Mouse (Mus musculus): Measurements from ENCODE around the gene Nphs1.
"Not testable (repeated sequence)": the region's sequence is repeated elsewhere in the genome, so short reads cannot be mapped to it uniquely, and the experiment has no call there.

The Nphs1 gene

DNA sequence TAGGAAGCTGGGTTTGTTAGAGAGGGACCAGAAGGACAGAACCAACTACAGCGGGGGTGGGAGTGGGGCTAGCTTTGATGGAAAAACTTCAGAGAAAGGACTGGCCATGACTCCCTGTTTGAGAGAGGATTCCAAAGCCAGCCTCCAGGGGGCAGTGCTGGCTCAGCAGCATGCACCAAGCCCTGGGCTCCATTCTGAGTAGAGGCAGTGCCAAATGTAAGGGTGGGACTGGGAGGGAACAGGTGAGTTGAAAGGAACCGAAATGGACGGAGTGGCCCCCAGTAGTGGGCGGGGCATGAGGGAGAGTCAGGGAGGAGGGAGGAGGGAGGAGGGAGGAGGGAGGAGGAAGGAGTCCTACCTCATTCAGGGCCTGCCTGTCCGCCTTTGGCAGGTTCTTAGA is 17.4 kb upstream of the Nphs1 start:
- DNase-seq (ENCODE audit: low spot score in 2 of 2), result peak; percentile 69 to 75

- no peak for DNase-seq (ENCODE audit: low spot score in 2 of 2)
Observed at GRCm38 (mm10) chr7:30443696-30444095, 14.4 kb upstream of the Nphs1 start.

DNA sequence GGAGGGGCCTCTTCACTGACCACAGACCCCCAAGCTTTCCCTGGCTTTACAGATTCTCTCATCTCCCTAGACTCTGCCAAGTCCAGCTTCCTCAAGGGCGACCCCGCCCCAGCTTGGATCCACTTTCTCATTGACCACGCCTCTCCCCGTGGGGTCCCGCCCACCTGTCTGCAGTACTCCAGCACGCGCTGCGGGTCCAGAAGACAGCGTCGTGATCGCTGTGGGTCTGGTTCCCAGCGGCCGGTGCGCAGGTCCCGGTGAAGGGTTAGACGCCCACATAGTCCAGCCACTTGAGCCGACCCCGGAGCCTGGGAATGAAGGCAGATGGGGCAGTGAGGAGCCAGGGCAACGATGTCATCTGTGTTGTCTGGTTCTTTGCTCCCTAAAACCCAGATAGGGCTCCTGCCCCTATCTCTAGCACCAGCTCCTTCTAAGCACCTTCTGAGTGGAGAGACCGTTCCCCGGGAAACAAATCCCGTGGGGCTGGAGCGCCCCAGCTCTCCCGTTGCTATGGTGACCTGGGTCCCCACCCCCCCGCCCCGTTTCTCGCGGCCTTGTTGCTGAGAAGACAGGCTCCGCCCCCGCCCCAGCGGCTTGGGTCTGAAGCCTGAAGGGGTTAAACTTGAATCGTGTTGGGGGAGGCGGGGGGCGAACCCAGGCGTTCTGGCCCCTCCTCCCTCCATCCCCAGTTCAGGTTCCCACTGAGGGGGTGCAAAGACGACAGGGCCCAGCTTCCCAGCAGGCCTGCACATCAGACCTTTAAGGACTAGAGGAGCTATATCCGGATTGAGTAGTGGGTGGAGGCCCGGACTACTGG is 13.8 kb upstream of the Nphs1 start:
- peak; percentile 71 to 79 for DNase-seq (ENCODE audit: low spot score in 2 of 2)

- peak; percentile 78 to 80 for DNase-seq (ENCODE audit: low spot score in 2 of 2)
Observed at GRCm38 (mm10) chr7:30444971-30445751, 13.0 kb upstream of the Nphs1 start, which contains the start of gene Aplp1. Gene Aplp1, minus strand, starts transcription at chr7:30445535.

DNA sequence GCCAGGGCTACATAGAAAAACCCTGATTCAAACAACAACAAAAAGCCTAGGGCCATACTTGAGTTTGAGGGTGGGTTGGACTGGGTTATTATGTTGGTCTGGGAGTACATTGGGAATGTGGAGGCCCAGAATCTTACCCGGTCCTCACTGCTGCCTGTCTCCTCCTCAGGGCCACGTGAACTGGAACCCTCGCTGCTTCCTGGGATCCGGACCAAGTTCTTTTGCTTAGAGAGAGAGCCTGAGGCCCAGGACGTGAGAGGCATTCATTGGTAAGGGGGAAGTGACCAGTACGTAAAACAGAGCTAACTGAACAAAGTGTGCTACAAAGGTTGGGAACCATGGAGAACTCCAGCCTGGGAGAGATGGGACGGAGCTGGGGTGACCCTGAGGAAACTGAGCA is 7.9 kb upstream of the Nphs1 start:
- no peak for DNase-seq (ENCODE audit: low spot score in 2 of 2)

- no peak for DNase-seq (ENCODE audit: low spot score in 2 of 2)
Observed at GRCm38 (mm10) chr7:30453327-30453726, 4.8 kb upstream of the Nphs1 start.

DNA sequence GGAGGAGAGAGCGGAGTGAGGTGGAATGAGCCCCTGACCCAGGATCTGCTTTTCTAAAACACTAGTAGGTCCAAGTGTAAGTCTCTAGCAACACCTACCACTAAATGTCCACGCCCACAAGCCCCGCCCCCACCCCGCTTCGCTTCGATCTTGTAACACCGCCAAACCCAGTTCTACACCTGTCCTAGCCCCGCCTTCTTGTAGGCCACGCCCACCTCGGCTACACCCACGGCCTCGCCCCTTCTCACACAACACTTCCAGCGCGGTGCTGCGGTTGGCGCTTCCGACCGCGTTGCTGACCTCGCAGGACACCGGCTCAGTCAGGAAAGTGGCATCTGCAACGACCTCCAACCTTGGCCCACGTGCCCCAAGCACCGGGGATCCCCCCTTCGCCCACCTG is 4.3 kb upstream of the Nphs1 start:
- DNase-seq (ENCODE audit: low spot score in 2 of 2), result no peak

- DNase-seq (ENCODE audit: low spot score in 2 of 2), result no peak
Observed at GRCm38 (mm10) chr7:30454259-30454658, 3.9 kb upstream of the Nphs1 start.

GRCm38 (mm10) chr7:30456487-30456886 is 1.6 kb upstream of the Nphs1 start:
- no peak for DNase-seq (ENCODE audit: low spot score in 2 of 2)

DNA sequence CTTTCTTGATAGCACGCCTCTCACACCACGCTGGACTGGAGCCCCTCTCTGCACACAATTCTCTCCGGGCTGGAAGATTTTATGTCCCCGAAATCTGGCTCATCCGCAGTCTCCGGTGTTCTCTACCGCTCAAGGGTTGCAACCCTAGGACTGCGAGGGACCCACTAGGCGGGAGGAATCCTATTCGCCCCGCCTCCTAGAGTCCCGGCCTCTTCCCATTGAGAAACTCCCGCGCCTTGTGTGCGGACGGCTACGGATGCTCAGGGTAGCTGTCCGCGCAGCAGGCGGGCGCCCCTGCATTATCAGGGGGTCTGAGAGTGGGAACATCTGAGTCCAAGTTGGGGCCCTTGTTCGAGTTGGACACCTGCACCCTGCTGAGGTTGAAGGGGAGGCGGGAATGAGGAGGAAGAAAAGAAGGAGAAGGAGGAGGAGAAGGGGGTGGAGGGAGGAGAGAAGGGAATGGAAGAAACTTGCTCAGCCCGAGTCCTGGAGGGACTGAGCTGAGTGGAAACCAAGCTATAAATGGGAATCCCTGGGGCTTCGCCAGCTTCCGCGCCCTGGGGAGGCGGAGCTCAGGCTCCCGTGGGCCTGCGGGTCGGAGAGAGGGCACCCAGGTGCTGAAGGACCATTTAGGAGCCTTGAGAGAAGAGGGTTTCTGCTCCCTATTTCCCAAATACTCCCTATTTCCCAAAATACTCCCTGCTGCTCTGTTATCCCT is 1.0 kb upstream of the Nphs1 start:
- DNase-seq (ENCODE audit: low spot score in 2 of 2), result peak in 1 of 2 experiments; percentile 41

DNA sequence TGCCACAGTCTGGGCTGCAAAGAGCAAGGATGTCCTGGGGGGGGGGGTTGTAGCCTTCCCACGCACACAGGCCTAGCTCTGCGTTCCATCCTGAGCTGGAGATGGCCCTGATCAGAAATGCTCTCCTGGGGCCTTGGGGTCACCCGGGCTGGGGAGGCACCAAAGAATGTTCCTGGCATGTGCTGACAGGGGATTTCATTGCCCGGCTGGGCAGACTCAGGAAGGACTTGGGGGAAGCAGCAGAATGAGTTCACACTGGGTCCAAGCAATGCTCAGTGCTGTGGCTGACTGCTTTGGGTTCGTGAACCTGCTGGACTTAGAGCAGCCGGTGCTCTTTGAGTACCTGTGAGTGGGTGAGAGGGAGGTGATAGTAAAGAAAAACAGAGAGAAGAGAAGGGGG is 1.4 kb downstream of the Nphs1 start:
- DNase-seq (ENCODE audit: low spot score in 2 of 2), result no peak

DNA sequence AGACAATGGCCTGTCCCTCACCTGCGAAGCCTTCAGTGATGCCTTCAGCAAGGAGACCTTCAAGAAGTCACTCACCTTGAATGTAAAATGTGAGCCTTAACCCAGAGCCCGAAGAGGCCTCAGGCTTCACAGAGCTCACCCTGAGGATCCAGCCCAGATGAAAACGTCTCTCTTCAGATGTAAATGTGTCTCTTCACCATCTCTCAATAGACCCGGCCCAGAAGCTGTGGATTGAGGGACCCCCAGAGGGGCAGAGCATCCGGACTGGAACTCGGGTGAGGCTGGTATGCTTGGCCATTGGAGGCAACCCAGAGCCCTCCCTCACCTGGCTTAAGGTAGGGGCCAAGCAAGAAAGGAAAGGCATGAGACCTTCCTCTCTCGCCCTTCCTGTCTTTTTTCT is 5.5 kb downstream of the Nphs1 start:
- no peak for DNase-seq (ENCODE audit: low spot score in 2 of 2)

- no peak for DNase-seq (ENCODE audit: low spot score in 2 of 2)
Observed at GRCm38 (mm10) chr7:30463996-30464395, 5.9 kb downstream of the Nphs1 start.

DNA sequence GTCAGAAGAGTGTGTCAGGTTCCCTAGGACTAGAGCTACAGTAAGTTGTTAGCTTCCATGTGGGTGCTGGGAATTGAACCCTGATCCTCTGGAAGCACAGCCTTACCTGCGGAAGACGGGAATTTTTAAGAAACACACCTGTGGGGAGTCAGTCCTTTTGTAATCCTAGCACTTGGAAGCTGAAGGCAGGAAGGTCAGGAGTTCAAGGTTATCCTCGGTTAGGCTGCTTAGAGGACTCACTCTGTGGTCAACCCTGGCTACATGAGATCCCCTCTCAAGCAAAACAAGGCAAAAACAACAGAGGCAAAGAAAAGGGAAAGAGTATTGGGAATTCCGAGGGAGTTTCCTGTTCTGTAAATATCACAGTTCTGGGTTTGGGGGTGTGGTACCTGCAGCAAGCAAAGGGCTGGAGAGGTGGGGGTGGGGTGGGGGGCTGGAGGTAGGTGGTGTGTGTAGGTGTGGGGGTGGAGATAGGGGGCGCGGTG is 6.7 kb downstream of the Nphs1 start:
- no peak for DNase-seq (ENCODE audit: low spot score in 2 of 2)

GRCm38 (mm10) chr7:30472411-30472810 is 14.3 kb downstream of the Nphs1 start:
- DNase-seq (ENCODE audit: low spot score in 2 of 2), result no peak

DNA sequence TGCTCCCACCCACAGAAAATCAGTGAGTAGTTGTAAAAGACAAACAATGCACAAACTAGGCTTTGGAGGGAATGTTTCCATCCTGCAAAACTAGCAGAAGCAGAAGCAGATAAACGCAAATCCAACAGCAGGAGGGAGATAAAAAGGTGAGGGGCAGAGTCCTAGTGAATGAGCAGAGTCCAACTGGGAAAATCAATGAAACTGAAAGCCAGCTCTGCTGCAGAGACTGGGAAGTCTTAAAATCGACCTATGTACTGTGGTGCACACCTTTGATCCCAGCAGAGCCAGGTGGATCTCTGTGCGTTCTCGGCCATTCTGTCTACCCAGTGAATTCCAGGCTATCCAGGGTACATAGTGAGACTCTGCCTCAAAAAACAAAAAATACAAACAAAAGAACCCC is 16.9 kb downstream of the Nphs1 start:
- no peak for DNase-seq (ENCODE audit: low spot score in 2 of 2)

- DNase-seq (ENCODE audit: low spot score in 2 of 2), result not testable (repeated sequence)
Observed at GRCm38 (mm10) chr7:30476136-30476535, 18.0 kb downstream of the Nphs1 start.

GRCm38 (mm10) chr7:30477415-30478381 is 19.6 kb downstream of the Nphs1 start:
- peak; percentile 60 to 76 for DNase-seq (ENCODE audit: low spot score in 2 of 2)

DNA sequence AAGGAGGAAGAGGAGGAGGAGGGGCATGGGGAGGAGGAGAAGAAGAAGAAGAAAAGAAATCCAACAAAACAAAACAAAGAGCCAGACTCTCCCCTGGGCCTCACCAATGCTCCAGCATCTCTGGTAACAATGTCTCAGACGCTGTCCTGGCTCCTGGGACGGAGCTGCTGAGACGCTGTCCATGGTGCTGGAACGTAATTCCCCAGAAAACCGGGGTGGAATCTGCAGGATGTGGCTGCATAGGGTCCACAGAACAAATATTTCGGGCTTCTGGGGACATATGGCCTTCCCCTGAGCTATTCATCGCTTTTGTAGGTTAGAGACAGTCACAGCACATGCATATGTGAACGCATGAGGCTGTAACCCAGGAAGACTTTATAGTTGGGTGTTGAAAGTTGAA is 26.1 kb downstream of the Nphs1 start:
- no peak for DNase-seq (ENCODE audit: low spot score in 2 of 2)

DNA sequence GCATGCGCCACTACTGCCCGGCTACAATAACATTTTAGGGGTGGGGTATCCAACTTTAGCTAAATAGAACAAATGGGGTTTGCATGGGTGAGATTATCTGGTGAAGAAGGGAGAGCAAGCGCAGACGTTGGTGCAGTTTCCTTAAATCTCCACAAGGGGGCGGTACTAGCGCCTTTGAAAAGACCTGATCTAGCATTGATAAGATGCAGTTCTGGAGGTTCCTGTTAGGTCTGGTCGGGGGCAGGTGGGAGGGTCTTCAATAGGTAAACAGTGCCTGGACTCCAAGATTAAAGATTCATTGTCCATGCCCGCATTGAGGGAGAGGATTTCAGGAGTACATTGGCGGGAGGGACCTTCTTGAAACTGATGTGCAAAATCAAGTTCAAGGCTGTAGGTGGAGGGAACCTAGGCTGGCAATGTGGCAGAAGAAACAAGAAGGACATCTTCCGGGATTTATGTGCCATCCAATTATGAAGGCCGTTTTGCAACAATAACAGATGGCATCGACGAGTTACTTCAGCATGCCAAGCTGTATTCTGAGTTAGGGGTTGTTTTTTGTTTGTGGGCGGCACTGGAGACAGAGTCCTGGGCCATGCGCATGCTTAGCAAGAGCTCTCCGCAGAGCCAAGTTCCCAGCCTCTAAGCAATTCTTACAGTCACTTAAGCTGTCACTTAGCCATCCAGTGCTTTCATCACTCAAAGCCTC is 32.3 kb downstream of the Nphs1 start:
- peak; percentile 62 to 63 for DNase-seq (ENCODE audit: low spot score in 2 of 2)

Measured in right cerebral cortex, adult 2 months (tissue).